Mouse (Mus musculus): ENCODE measurements around the gene Gng7. TPM values are rescaled to one million over a fixed set of nuclear protein-coding genes. Genes with fewer than 3 reads are reported as not detected.

Gng7 gene
- total and polyA plus RNA-seq, 3 experiments, result 0.24 to 0.47 TPM; not detected in 1

DNA sequence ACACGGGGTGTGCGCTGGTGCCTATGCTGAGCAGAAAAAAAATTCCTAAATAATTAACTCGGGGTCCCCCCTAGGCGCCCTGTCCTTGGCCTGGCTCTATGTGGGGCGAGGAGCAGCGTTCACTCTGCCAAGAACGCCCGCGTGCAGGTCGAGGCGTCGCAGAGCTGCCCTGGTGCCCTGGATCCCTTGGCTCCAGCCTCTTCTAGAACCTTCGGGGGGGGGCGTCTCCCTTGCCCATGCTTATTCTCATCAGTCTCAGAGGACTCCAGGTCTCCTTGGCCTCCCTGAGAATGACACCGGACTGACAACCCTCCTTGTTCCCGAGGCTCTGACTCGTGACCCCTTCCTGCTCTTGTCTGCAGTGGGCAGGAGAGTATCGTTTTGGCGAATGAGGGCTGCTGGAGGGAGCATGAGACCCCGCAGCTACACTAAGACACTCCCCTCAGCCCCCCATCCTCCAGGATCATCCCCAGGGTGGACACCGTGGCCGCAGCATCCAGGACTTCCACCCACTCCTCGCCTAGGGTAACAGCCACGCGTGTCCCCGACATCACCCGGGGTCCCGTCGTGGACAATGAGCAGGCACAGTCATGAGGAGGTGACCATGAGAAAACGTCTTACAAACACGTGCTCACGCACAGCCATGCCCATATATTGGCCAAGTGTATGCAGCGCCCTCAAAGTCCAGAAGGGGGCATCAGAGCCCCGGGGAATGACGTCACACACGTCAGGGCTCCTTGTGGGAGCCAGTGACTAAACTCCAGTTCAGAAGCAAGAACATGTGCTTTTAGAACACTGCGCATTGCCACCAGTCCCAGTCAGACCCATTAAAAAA is 15.2 kb downstream of the Gng7 start (continued):
- no peak; the same call in 1 of the 2 replicates for TF ChIP-seq ZC3H11A (IDR thresholded peaks at IDR 0.05; ENCODE audit: low read depth, low read length)
- TF ChIP-seq POLR2A (IDR thresholded peaks at IDR 0.05; ENCODE audit: low read depth, low read length), result 0 out of 2 replicates have a peak, but pooled peaks have one; percentile 39
- TF ChIP-seq ZMIZ1 (IDR thresholded peaks at IDR 0.05; ENCODE audit: low read depth, low read length), result no peak
- TF ChIP-seq KAT2A (IDR thresholded peaks at IDR 0.05; ENCODE audit: insufficient replicate concordance, low read length), result no peak
- TF ChIP-seq BHLHE40 (IDR thresholded peaks at IDR 0.05; ENCODE audit: low read depth, low read length), result peak; percentile 90
- TF ChIP-seq JUN (IDR thresholded peaks at IDR 0.05; ENCODE audit: insufficient read depth, low read depth, low read length), result peak; percentile 87
- TF ChIP-seq JUND (conservative IDR thresholded peaks at IDR 0.05; ENCODE audit: low read depth, low read length), result peak; percentile 91
- TF ChIP-seq NELFE (IDR thresholded peaks at IDR 0.05; ENCODE audit: low read depth, low read length), result peak; percentile 64; the same call in 1 of the 2 replicates
- TF ChIP-seq RCOR1 (conservative IDR thresholded peaks at IDR 0.05; ENCODE audit: low read depth, low read length), result no peak
- TF ChIP-seq CHD1 (IDR thresholded peaks at IDR 0.05; ENCODE audit: low read depth, low read length), result no peak
- no peak for TF ChIP-seq GABPA (IDR thresholded peaks at IDR 0.05; ENCODE audit: insufficient replicate concordance, low read depth, low read length)

GRCm38 (mm10) chr10:80998778-80999177 is 16.0 kb downstream of the Gng7 start:
- in situ Hi-C loops (cut with MboI; ENCODE audit: low pct_ligation_motif_present, low pct_unique_long_range_greater_than_20kb, low sequenced_read_pairs), result loop anchor here (5.0 to 10.0 kb wide), 3 partner anchors 174 to 251 kb away; partner anchors contain the start of gene Amh
- dilution Hi-C loops (cut with MboI; ENCODE audit: extremely low pct_ligation_motif_present, extremely low pct_unique_long_range_greater_than_20kb, low sequenced_read_pairs), result no loop called here
- TF ChIP-seq NELFE (IDR thresholded peaks at IDR 0.05; ENCODE audit: low read depth, low read length) (peak; percentile 34; the same call in 1 of the 2 replicates), POLR2AphosphoS2 (IDR thresholded peaks at IDR 0.05; ENCODE audit: low read depth, low read length) (no peak), MAZ (IDR thresholded peaks at IDR 0.05; ENCODE audit: low read depth, low read length) (0 out of 2 replicates have a peak, but pooled peaks have one; percentile 54), MAX (IDR thresholded peaks at IDR 0.05; ENCODE audit: low read length) (peak; percentile 67; the same call in 1 of the 2 replicates), HCFC1 (IDR thresholded peaks at IDR 0.05; ENCODE audit: low read depth, low read length) (peak; percentile 64), POLR2A (IDR thresholded peaks at IDR 0.05; ENCODE audit: low read depth, low read length) (no peak), ELF1 (IDR thresholded peaks at IDR 0.05; ENCODE audit: low read depth, low read length) (no peak), IRF4 (IDR thresholded peaks at IDR 0.05; ENCODE audit: low read depth, low read length) (peak; percentile 40; the same call in 1 of the 2 replicates), GABPA (IDR thresholded peaks at IDR 0.05; ENCODE audit: insufficient replicate concordance, low read depth, low read length) (no peak), KAT2A (IDR thresholded peaks at IDR 0.05; ENCODE audit: insufficient replicate concordance, low read length) (no peak), ZC3H11A (IDR thresholded peaks at IDR 0.05; ENCODE audit: low read depth, low read length) (peak; percentile 25; the same call in 1 of the 2 replicates), NRF1 (IDR thresholded peaks at IDR 0.05; ENCODE audit: low read depth, low read length) (0 out of 2 replicates have a peak, but pooled peaks have one; percentile 27), CHD1 (IDR thresholded peaks at IDR 0.05; ENCODE audit: low read depth, low read length) (no peak), CTCF (conservative IDR thresholded peaks at IDR 0.05 in 1 of 2, IDR thresholded peaks at IDR 0.05 in 1 of 2; ENCODE audit: low read depth in 2 of 2, low read length in 2 of 2) (peak; percentile 16 to 94; a peak in 2 of 4 replicates), SIN3A (IDR thresholded peaks at IDR 0.05; ENCODE audit: low read length) (peak; percentile 64; the same call in 1 of the 2 replicates), MXI1 (IDR thresholded peaks at IDR 0.05; ENCODE audit: low read depth, low read length) (peak; percentile 61; the same call in 1 of the 2 replicates), ZNF384 (IDR thresholded peaks at IDR 0.05; ENCODE audit: low read depth, low read length) (peak; percentile 98), RAD21 (IDR thresholded peaks at IDR 0.05; ENCODE audit: low read depth, low read length) (peak; percentile 89), TCF12 (IDR thresholded peaks at IDR 0.05; ENCODE audit: low read depth, low read length) (peak; percentile 35; the same call in 1 of the 2 replicates), MAFK (IDR thresholded peaks at IDR 0.05; ENCODE audit: insufficient replicate concordance, low read length) (no peak), SMC3 (IDR thresholded peaks at IDR 0.05; ENCODE audit: low read depth, low read length) (peak; percentile 80), ZKSCAN1 (IDR thresholded peaks at IDR 0.05; ENCODE audit: borderline replicate concordance, low read depth, low read length) (no peak), BHLHE40 (IDR thresholded peaks at IDR 0.05; ENCODE audit: low read depth, low read length) (0 out of 2 replicates have a peak, but pooled peaks have one; percentile 30), EP300 (IDR thresholded peaks at IDR 0.05; ENCODE audit: low read length) (no peak; the same call in 1 of the 2 replicates), MEF2A (IDR thresholded peaks at IDR 0.05; ENCODE audit: borderline replicate concordance, low read depth, low read length) (0 out of 2 replicates have a peak, but pooled peaks have one; percentile 47), MYC (IDR thresholded peaks at IDR 0.05; ENCODE audit: low read depth, low read length) (no peak), TBP (conservative IDR thresholded peaks at IDR 0.05; ENCODE audit: low read depth, low read length) (no peak), ZMIZ1 (IDR thresholded peaks at IDR 0.05; ENCODE audit: low read depth, low read length) (no peak)
- no peaks in the 10 kb centered on the region for H3K79me2 ChIP-seq (replicated peaks; ENCODE audit: control insufficient read depth, extremely low read depth, insufficient read depth, poor library complexity, severe bottlenecking)
- peaks cover 60% of the 10 kb centered on the region for H3K27me3 ChIP-seq (replicated peaks)
- H3K36me3 ChIP-seq (replicated peaks in 1 of 2; ENCODE audit: control insufficient read depth in 1 of 2, insufficient read depth in 1 of 2, low read length in 1 of 2), result no peaks in the 10 kb centered on the region
- no peak overlapping the region for H3K9ac ChIP-seq (ENCODE audit: insufficient read depth, low read depth)
- H3K4me3 ChIP-seq (replicated peaks in 1 of 3; ENCODE audit: low read depth in 2 of 3, low read length in 2 of 3, poor library complexity in 1 of 3), result no peak overlapping the region
- no peak overlapping the region for H3K27ac ChIP-seq (ENCODE audit: insufficient read depth, low read depth)
- DNase-seq (ENCODE audit: extremely low read depth), result peak; percentile 85
- H3K4me2 ChIP-seq (ENCODE audit: insufficient read depth, low read depth, poor library complexity, severe bottlenecking), result no peak overlapping the region; the same call in 1 of the 2 replicates
- peaks cover 3% of the 10 kb centered on the region for H3K9me3 ChIP-seq (replicated peaks; ENCODE audit: low read length)
- peaks cover 14 to 44% of the 10 kb centered on the region in 2 experiments for H3K4me1 ChIP-seq (ENCODE audit: control insufficient read depth in 1 of 2, insufficient read depth in 2 of 2)

All from CH12.LX (cell line).